Mouse (Mus musculus): ENCODE data around the gene Adh6b. TPM values are rescaled to one million over a fixed set of nuclear protein-coding genes. Genes with fewer than 3 reads are reported as not detected.
"Not testable (repeated sequence)": the region's sequence is repeated elsewhere in the genome, so short reads cannot be mapped to it uniquely, and the experiment has no call there.

The Adh6b gene
- total RNA-seq, 2 experiments from 2014 or later, result 0.27 TPM; not detected in 1

DNA sequence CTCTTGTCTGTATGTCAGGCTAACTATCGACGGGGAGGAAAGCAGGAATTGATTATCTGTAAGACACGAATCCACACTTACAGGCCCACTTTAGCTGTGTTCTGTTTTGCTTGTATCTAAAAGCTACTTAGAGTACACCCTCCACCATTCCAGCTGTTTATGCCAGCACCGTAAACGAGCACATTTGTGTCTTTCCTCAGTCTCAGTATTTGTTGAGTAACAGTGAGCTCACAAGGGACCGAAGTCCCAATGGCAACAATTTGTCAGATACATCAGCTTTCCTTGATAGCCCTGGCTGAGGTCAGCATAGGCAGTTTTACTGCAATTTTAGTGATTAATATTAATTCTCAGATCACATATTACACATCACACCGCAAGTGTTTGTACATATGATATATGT, 17.3 kb downstream of the Adh6b start:
- no peak for DNase-seq (ENCODE audit: low spot score in 2 of 2)

DNA sequence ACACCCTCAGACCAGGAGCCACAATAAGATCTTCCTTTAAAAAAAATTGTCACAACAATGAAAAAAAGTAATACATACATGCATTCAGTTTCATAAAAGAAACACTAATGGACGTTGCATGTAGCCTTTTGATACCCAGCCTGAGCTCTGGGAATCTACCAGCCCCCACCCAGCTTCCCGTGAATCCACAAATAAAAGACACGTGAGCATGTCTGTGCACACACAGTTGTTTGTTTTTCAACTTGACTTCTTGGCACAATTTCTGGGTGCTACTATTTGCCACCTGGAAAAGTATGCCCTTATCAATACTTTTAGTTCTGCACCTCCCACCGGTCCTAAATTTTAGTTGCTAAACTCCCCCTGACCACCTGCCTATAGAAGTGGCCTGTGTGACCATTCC, 19.1 kb downstream of the Adh6b start:
- no peak for DNase-seq (ENCODE audit: low spot score in 2 of 2)

DNA sequence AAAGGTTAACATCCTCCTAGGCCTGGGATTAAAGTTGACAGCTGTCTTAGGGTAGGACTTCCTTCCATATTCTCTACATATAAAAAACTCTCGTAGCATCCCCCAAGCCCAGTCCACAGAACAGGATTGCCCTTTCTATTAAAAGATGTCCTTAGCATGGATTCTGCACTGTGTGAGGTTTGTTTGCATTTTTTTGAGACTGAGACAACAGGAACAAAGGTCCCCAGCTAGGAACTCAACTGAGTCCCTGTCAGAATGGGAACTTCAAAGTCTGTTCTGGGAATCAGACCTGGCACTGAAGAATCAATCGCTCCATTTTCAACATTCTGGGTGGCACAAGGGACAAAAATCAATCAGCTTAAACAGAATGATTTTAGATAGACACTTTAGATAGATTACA, 21.3 kb downstream of the Adh6b start:
- DNase-seq (ENCODE audit: low spot score in 2 of 2), result no peak

DNA sequence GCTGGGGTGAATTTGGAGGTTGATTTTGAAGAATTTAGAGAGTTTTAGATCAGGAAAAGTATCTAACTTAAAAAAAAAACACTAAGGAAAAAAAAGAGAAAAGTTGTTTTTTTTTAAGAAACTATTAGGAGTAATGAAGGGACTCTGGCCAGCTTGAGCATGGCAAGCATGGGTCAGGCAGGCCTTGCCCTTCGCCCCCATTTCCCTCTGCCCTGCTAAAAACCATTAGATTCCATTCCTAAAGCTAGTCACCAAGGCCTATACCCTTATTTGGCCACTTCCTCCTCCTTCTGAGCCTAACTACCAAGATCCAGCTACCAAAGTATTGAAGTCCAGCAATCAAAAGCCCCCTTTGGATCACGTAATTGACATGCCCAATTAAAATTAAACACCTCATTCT, 24.6 kb downstream of the Adh6b start:
- DNase-seq (ENCODE audit: low spot score in 2 of 2), result no peak

DNA sequence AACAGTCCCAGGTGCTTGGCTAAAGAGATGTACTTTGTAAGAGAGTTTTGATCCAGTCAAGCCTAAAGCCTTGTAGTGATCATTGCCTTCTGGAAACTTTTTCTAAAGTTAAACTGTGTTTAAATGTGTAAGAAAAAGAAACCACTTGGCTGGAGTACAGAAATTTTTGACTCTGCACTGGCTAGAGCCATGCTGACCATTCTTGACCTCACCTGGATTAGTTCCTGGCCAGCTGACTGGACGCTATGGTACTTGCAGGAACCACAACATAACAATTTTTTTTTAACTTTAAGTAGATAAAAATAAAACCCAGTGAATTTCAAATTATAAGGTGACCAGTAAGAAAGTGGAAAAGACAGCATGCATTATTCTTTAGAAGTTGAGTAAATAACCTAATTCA, 28.0 kb downstream of the Adh6b start:
- DNase-seq (ENCODE audit: low spot score in 2 of 2), result no peak

DNA sequence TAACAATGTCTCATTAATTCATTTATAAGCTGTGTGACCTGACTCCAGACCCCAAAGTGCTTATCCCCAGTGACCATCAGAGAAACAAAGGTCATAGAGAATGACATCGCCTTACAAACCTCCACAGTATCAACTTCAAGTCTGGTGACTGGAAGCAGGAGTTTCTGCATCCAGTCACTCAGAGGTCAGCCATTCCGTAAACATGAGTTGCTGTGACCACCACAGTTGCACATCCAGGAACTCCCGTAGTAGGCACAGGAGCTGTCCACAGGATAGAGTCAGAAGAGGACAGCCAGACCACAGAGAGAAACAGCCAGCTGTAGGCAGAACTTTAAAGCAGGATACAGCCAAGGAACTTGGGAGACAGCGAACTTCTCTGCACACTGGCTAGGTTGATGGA, 28.7 kb downstream of the Adh6b start:
- not testable (repeated sequence) for DNase-seq (ENCODE audit: low spot score in 2 of 2)

DNA sequence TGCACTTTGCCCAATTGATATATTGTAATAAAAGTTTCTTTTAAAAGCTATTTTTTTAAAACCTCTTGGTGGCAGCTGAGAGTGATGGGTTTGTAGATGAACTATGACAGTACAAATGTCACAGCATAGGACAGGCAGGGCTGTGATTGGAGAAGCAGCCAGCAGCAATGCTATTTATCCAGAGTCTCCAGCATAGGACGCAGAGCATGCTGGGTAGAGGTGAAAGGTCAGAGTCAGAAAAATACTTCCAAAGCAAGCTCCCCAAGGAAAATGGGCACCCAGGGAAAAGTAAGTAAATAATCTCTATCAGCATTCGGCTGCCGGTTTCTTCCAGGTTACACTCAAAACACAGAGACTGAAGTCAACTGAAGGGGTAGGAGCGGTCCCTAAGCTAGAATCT, 32.3 kb downstream of the Adh6b start:
- no peak for DNase-seq (ENCODE audit: low spot score in 2 of 2)

DNA sequence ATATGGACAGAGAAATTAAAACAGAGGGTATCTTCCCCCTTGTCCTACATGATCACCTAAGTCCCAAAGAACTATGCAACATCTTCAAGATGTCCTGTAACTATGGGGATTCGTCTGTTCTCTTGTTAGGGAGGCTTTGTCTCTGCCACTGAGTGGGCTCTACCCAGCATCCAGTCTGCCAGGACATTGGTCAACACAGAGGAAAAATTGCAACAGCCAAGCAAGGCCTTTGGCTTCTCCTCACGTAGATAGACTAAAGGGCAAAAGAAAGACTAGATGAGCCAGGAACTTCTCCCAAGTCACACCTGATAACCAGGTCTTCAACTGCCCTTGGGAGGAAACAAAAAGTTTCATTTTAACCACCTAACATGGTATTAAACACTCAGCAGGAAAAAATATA, 33.6 kb downstream of the Adh6b start:
- no peak for DNase-seq (ENCODE audit: low spot score in 2 of 2)

DNA sequence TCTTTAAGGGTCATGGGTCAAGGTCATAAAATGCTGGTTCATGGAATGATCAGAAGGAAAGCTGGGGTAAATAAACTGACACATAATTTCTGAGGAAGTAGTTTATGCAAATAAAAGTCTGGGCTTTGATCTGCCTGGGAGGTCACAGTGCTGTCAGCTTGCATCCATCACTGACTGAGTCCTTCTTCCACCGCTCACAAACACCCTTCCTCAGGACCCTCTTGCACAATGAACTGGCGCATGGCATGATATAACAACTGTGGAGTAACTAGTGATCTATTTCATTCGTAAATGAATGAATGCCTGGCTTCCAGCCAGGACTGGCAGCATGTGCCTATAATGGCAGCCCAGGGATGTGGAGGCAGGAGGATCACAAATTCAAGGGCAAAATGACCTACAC, 39.6 kb downstream of the Adh6b start:
- DNase-seq (ENCODE audit: low spot score in 2 of 2), result no peak

DNA sequence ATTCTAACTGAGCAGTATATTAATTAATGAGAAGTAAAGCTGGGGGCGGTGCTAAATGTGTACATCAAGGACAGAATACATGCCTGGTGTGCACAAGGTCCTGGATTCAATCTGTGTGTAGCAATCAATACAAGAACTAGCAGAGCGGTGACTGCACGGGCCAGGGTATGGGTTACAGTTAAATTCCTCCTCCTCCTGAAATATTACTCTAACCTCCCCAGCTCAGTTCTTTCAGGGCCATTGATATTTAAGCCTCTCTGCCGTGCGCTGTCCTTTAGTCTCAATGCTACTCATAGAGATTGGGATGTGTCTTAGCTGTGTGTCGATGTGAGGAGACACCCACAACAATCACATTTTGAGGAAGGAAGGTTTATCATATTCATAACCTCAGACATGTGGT, 45.6 kb downstream of the Adh6b start:
- no peak for DNase-seq (ENCODE audit: low spot score in 2 of 2)

DNA sequence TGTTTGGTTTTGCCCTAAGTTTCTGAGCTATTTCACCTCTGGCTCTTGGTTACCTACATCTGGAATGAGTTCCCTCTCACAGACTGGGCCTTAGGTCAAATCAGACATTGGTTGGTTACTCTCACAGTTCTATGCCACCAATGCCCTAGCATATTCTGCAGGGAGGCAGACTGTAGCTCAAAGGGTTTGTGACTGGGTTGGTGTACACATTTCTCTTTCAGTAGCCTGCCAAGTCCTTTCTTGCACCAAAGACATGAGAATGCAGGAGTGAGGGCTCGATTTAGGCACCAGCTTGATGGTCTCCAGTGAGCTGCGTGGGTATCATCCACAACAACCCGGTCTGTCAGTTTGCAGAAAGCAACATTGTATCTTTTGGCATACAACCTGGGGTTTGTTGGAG, 63.3 kb downstream of the Adh6b start:
- no peak for DNase-seq (ENCODE audit: low spot score in 2 of 2)

DNA sequence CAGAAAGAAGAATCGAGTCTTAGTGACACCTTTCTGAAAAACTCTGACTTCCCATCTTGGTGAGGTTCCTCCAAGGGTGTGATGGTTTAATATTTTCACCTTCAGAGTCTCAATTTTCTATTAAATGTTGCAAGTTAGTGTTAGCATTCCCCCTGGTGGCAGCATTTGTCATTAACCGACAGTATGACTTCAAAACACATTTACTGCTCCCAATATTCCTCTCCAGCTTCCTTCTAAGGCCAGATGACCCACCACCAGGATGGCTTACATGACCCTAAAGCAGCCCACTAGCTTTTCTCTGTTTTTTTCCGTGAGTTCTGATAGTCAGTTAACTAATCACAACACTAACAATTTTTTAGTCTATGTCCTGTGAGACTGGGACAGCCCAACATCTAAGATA, 63.8 kb downstream of the Adh6b start:
- peak; percentile 61 to 73 for DNase-seq (ENCODE audit: low spot score in 2 of 2)

DNA sequence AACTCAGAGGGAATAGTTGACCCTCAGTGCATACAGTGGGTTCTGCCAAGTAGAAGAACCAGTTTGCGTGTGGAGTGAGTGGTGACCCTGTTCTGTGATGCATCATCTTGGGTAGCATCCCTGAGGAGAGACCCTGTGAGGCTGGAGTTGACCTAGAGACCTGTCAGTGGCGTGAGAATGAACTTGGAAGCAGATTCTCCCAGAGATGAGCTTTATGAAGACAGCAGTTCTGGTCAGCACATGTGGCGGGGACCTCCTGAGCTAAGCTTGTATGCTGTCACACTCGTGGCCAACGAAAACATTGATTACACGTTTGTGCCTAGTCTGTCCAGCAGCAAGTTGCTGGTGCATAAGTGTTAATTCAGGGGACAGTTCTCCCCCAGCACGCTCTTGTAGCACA, 64.3 kb downstream of the Adh6b start:
- no peak for DNase-seq (ENCODE audit: low spot score in 2 of 2)

DNA sequence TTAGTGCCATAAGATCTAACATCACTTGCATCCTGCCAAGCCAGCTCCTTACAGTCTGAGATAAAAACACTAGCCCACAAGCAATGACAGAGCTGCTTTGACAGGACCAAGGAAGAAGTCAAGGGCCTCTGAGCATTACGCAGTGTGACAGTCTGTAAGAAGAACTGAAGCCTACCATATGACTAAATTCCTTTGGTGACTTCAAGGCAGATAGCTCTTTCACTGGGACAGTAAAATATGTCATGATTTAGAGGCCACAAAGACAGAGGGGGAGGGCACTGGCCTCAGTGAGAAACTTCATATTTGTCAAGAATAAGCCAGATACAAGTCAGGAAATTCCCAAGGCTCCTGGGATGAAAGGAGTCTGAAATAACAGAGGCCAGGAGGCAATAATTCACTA, 66.3 kb downstream of the Adh6b start:
- DNase-seq (ENCODE audit: low spot score in 2 of 2), result no peak

Other genes with a start within 250 kb of the Adh6b start
- gene Trmt10a, start 198.3 kb upstream of the Adh6b start, total RNA-seq (2021), result 1 to 10 TPM; 8.0 to 9.3 TPM
- 1 to 10 TPM; 4.3 to 5.3 TPM for gene Mttp, start 196.8 kb upstream of the Adh6b start, total RNA-seq (2021)
- not detected for gene 4930579F01Rik, start 147.9 kb upstream of the Adh6b start, total RNA-seq (2021)
- gene Adh7, start 124.0 kb upstream of the Adh6b start, total RNA-seq (2021), result under 1 TPM; 0.21 to 0.47 TPM
- 1 to 10 TPM; 1.4 to 1.7 TPM for gene Adh1, start 80.8 kb upstream of the Adh6b start, total RNA-seq (2021)
- gene Adh6a, start 28.5 kb upstream of the Adh6b start, total RNA-seq (2021), result not detected
- not detected for gene Adh4, start 73.7 kb downstream of the Adh6b start, total RNA-seq (2021)
- 10 to 100 TPM; 89.4 to 93.7 TPM for gene Adh5, start 101.3 kb downstream of the Adh6b start, total RNA-seq (2021)
- 10 to 100 TPM; 51.7 to 54.1 TPM for gene Metap1, start 147.7 kb downstream of the Adh6b start, total RNA-seq (2021)
- gene Eif4e, start 184.4 kb downstream of the Adh6b start, total RNA-seq (2021), result 100 to 1,000 TPM; 155 to 180 TPM